Mouse (Mus musculus): ENCODE results near the gene Slc6a6. TPM values are rescaled to one million over a fixed set of nuclear protein-coding genes. Genes with fewer than 3 reads are reported as not detected.

The Slc6a6 gene
- polyA plus RNA-seq, 1 experiment, result 114 TPM

- H3K4me1 ChIP-seq (ENCODE audit: control insufficient read depth, insufficient read depth, low read length), result peaks cover 3% of the 10 kb centered on the region; the same call in 1 of the 2 replicates
- no peaks in the 10 kb centered on the region for H3K27me3 ChIP-seq (ENCODE audit: control insufficient read depth, insufficient read depth, low read length)
- no peak overlapping the region for H3K27ac ChIP-seq (ENCODE audit: control insufficient read depth, insufficient read depth, low read depth, low read length)
- H3K36me3 ChIP-seq (ENCODE audit: control insufficient read depth, insufficient read depth, low read length), result no peaks in the 10 kb centered on the region
- TF ChIP-seq CTCF (IDR thresholded peaks at IDR 0.05; ENCODE audit: control insufficient read depth, insufficient read depth, insufficient replicate concordance, low read depth, low read length) (no peak), POLR2A (IDR thresholded peaks at IDR 0.05; ENCODE audit: control insufficient read depth, low read depth, low read length) (no peak)
- no peak overlapping the region for H3K4me3 ChIP-seq (ENCODE audit: control insufficient read depth, low read depth, low read length)
Measured at GRCm38 (mm10) chr6:91719865-91720533, 36.1 kb downstream of the Slc6a6 start.

GRCm38 (mm10) chr6:91720588-91721214 lies 36.8 kb downstream of the Slc6a6 start:
- TF ChIP-seq POLR2A (IDR thresholded peaks at IDR 0.05; ENCODE audit: control insufficient read depth, low read depth, low read length) (no peak), CTCF (IDR thresholded peaks at IDR 0.05; ENCODE audit: control insufficient read depth, insufficient read depth, insufficient replicate concordance, low read depth, low read length) (no peak)
- no peaks in the 10 kb centered on the region for H3K27me3 ChIP-seq (ENCODE audit: control insufficient read depth, insufficient read depth, low read length)
- peaks cover 3% of the 10 kb centered on the region; the same call in 1 of the 2 replicates for H3K4me1 ChIP-seq (ENCODE audit: control insufficient read depth, insufficient read depth, low read length)
- H3K27ac ChIP-seq (ENCODE audit: control insufficient read depth, insufficient read depth, low read depth, low read length), result no peak overlapping the region
- no peaks in the 10 kb centered on the region for H3K36me3 ChIP-seq (ENCODE audit: control insufficient read depth, insufficient read depth, low read length)
- no peak overlapping the region for H3K4me3 ChIP-seq (ENCODE audit: control insufficient read depth, low read depth, low read length)

- Histone ChIP-seq H3K36me3 (ENCODE audit: control insufficient read depth, insufficient read depth, low read length) (no peaks in the 10 kb centered on the region), H3K27ac (ENCODE audit: control insufficient read depth, insufficient read depth, low read depth, low read length) (no peak overlapping the region), H3K4me3 (ENCODE audit: control insufficient read depth, low read depth, low read length) (no peak overlapping the region), H3K27me3 (ENCODE audit: control insufficient read depth, insufficient read depth, low read length) (no peaks in the 10 kb centered on the region), H3K4me1 (ENCODE audit: control insufficient read depth, insufficient read depth, low read length) (peaks cover 3% of the 10 kb centered on the region; the same call in 1 of the 2 replicates)
- no peak for TF ChIP-seq POLR2A (IDR thresholded peaks at IDR 0.05; ENCODE audit: control insufficient read depth, low read depth, low read length)
- no peak for TF ChIP-seq CTCF (IDR thresholded peaks at IDR 0.05; ENCODE audit: control insufficient read depth, insufficient read depth, insufficient replicate concordance, low read depth, low read length)
Measured at GRCm38 (mm10) chr6:91721215-91721701, 37.4 kb downstream of the Slc6a6 start.

- no peaks in the 10 kb centered on the region; the same call in 1 of the 2 replicates for H3K4me1 ChIP-seq (ENCODE audit: control insufficient read depth, insufficient read depth, low read length)
- no peaks in the 10 kb centered on the region for H3K27me3 ChIP-seq (ENCODE audit: control insufficient read depth, insufficient read depth, low read length)
- H3K4me3 ChIP-seq (ENCODE audit: control insufficient read depth, low read depth, low read length), result no peak overlapping the region
- no peaks in the 10 kb centered on the region for H3K36me3 ChIP-seq (ENCODE audit: control insufficient read depth, insufficient read depth, low read length)
- TF ChIP-seq CTCF (IDR thresholded peaks at IDR 0.05; ENCODE audit: control insufficient read depth, insufficient read depth, insufficient replicate concordance, low read depth, low read length), result no peak
- no peak for TF ChIP-seq POLR2A (IDR thresholded peaks at IDR 0.05; ENCODE audit: control insufficient read depth, low read depth, low read length)
- H3K27ac ChIP-seq (ENCODE audit: control insufficient read depth, insufficient read depth, low read depth, low read length), result no peak overlapping the region
Measured at GRCm38 (mm10) chr6:91727361-91727760, 43.5 kb downstream of the Slc6a6 start.

- no peak for TF ChIP-seq CTCF (IDR thresholded peaks at IDR 0.05; ENCODE audit: control insufficient read depth, insufficient read depth, insufficient replicate concordance, low read depth, low read length)
- Histone ChIP-seq H3K27ac (ENCODE audit: control insufficient read depth, insufficient read depth, low read depth, low read length) (no peak overlapping the region), H3K4me3 (ENCODE audit: control insufficient read depth, low read depth, low read length) (no peak overlapping the region), H3K27me3 (ENCODE audit: control insufficient read depth, insufficient read depth, low read length) (no peaks in the 10 kb centered on the region), H3K4me1 (ENCODE audit: control insufficient read depth, insufficient read depth, low read length) (no peaks in the 10 kb centered on the region; the same call in 1 of the 2 replicates), H3K36me3 (ENCODE audit: control insufficient read depth, insufficient read depth, low read length) (no peaks in the 10 kb centered on the region)
Measured at GRCm38 (mm10) chr6:91728939-91729619, 45.2 kb downstream of the Slc6a6 start.

- no peaks in the 10 kb centered on the region; the same call in 1 of the 2 replicates for H3K4me1 ChIP-seq (ENCODE audit: control insufficient read depth, insufficient read depth, low read length)
- H3K27me3 ChIP-seq (ENCODE audit: control insufficient read depth, insufficient read depth, low read length), result no peaks in the 10 kb centered on the region
- no peak overlapping the region for H3K27ac ChIP-seq (ENCODE audit: control insufficient read depth, insufficient read depth, low read depth, low read length)
- no peaks in the 10 kb centered on the region for H3K36me3 ChIP-seq (ENCODE audit: control insufficient read depth, insufficient read depth, low read length)
- H3K4me3 ChIP-seq (ENCODE audit: control insufficient read depth, low read depth, low read length), result no peak overlapping the region
- TF ChIP-seq CTCF (IDR thresholded peaks at IDR 0.05; ENCODE audit: control insufficient read depth, insufficient read depth, insufficient replicate concordance, low read depth, low read length) (no peak), POLR2A (IDR thresholded peaks at IDR 0.05; ENCODE audit: control insufficient read depth, low read depth, low read length) (no peak)
Measured at GRCm38 (mm10) chr6:91729677-91730127, 45.8 kb downstream of the Slc6a6 start.

- Histone ChIP-seq H3K36me3 (ENCODE audit: control insufficient read depth, insufficient read depth, low read length) (no peaks in the 10 kb centered on the region), H3K27me3 (ENCODE audit: control insufficient read depth, insufficient read depth, low read length) (no peaks in the 10 kb centered on the region)
Measured at GRCm38 (mm10) chr6:91732138-91732537, 48.3 kb downstream of the Slc6a6 start.

More at GRCm38 (mm10) chr6:91732138-91732537, 48.3 kb downstream of the Slc6a6 start:
- no peak overlapping the region for H3K4me3 ChIP-seq (ENCODE audit: control insufficient read depth, low read depth, low read length)
- TF ChIP-seq POLR2A (IDR thresholded peaks at IDR 0.05; ENCODE audit: control insufficient read depth, low read depth, low read length) (no peak), CTCF (IDR thresholded peaks at IDR 0.05; ENCODE audit: control insufficient read depth, insufficient read depth, insufficient replicate concordance, low read depth, low read length) (no peak)
- no peaks in the 10 kb centered on the region; the same call in 1 of the 2 replicates for H3K4me1 ChIP-seq (ENCODE audit: control insufficient read depth, insufficient read depth, low read length)
- no peak overlapping the region for H3K27ac ChIP-seq (ENCODE audit: control insufficient read depth, insufficient read depth, low read depth, low read length)

Measured in testis, adult 2 months (tissue).